Mouse (Mus musculus) hindbrain, embryonic 14.5 days (tissue): Measurements from ENCODE around the gene Foxp2. TPM values are rescaled to one million over a fixed set of nuclear protein-coding genes. Genes with fewer than 3 reads are reported as not detected.

ENCODE experiments used
- ATAC-seq: fragments of 200-750 bp; cut with Nextera tagmentation; 2 replicates; pipeline ENCODE4 v1.8.0; 2017; ENCODE audit warnings: moderate number of reproducible peaks, mild to moderate bottlenecking, moderate TSS enrichment, moderate library complexity; ENCODE audit not compliant: low FRiP score
- DNase-seq: peaks from one replicate; pipeline ENCODE4 v3.0.0-alpha.2; 2015; ENCODE audit warnings: low spot score
- H3K27ac ChIP-seq: fragments of 300-500 bp; sonication (generic); 2 replicates; pipeline ENCODE4 v1.5.1; 2014; ENCODE audit warnings: mild to moderate bottlenecking, moderate library complexity
- H3K27me3 ChIP-seq: fragments of 300-500 bp; sonication (generic); 2 replicates; pipeline ENCODE4 v1.6.1; 2014; ENCODE audit warnings: mild to moderate bottlenecking, low read length, mixed read lengths; ENCODE audit not compliant: control insufficient read depth, insufficient read depth
- H3K36me3 ChIP-seq: fragments of 300-500 bp; sonication (generic); replicated peaks from 2 replicates; pipeline ENCODE4 v1.6.1; 2014; ENCODE audit not compliant: control insufficient read depth, insufficient read depth
- H3K4me1 ChIP-seq: fragments of 300-500 bp; sonication (generic); replicated peaks from 2 replicates; pipeline ENCODE4 v1.6.1; 2014; ENCODE audit warnings: antibody characterized with exemption, low read length, mixed read lengths; ENCODE audit not compliant: control insufficient read depth, insufficient read depth
- H3K4me2 ChIP-seq: fragments of 300-500 bp; sonication (generic); replicated peaks from 2 replicates; pipeline ENCODE4 v1.6.1; 2014; ENCODE audit warnings: mild to moderate bottlenecking, moderate library complexity
- H3K4me3 ChIP-seq: fragments of 300-500 bp; sonication (generic); replicated peaks from 2 replicates; pipeline ENCODE4 v1.5.1; 2014; ENCODE audit warnings: mild to moderate bottlenecking, low read length
- H3K9ac ChIP-seq: fragments of 300-500 bp; sonication (generic); 2 replicates; pipeline ENCODE4 v1.6.1; 2014
- H3K9me3 ChIP-seq: fragments of 300-500 bp; sonication (generic); 2 replicates; pipeline ENCODE4 v1.6.1; 2016; ENCODE audit warnings: low read length; ENCODE audit not compliant: control insufficient read depth
- WGBS: fragments of 180-500 bp; shearing (Covaris S2); extraction: QIAGEN DNeasy Blood & Tissue Kit; methylation state at CpG from one replicate; pipeline ENCODE4 v1.1.7; 2014; 5-methylcytosine and 5-hydroxymethylcytosine counted together
- polyA plus RNA-seq: library from polyadenylated mRNA; unstranded; fragments of >200 nt; fragmentation: Nextera tagmentation; extraction: Ambion mirVana; gene quantifications from 2 replicates; pipeline ENCODE4 v1.2.1, GENCODE M21; 2014

Foxp2 gene
- polyA plus RNA-seq, 1 experiment from 2014 or later: 23.1 TPM

GRCm38 (mm10) chr6:14903271-14903965, 2.3 kb downstream of the Foxp2 start:
- no peak for ATAC-seq
- no peaks in the 10 kb centered on the region for H3K36me3 ChIP-seq
- H3K9me3 ChIP-seq: no peaks in the 10 kb centered on the region
- H3K4me3 ChIP-seq: no peak overlapping the region
- no peak for DNase-seq
- H3K4me1 ChIP-seq: peaks cover 24% of the 10 kb centered on the region
- H3K4me2 ChIP-seq: peak overlapping the region; percentile 96
- WGBS: 42% methylated on average over 5 of the region's 5 CpGs
- H3K27ac ChIP-seq: no peak overlapping the region
- H3K9ac ChIP-seq: no peak overlapping the region
- H3K27me3 ChIP-seq: peaks cover 42% of the 10 kb centered on the region

DNA sequence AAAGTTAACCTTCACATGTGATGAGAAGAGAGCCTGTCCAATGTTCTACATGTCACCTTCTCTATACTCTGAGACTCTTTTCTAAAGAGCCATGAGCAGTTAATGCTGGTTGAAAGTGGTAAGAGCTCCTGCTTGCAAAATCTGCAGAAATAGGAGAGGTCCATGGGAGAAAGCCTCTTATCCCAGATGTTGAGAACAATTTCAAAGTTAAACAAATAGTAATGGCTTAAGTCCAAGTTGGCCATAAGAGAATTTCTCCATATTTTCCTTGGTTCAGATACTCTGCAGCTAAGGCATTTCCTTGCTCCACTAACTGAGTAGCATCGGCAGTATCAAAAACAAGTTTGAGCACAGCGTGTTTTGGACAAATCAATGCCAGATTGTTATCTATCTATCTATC, 13.9 kb downstream of the Foxp2 start:
- no peaks in the 10 kb centered on the region for H3K27me3 ChIP-seq
- no peak overlapping the region for H3K4me3 ChIP-seq
- ATAC-seq: no peak
- H3K9ac ChIP-seq: no peak overlapping the region
- H3K36me3 ChIP-seq: no peaks in the 10 kb centered on the region
- H3K27ac ChIP-seq: no peak overlapping the region
- no peaks in the 10 kb centered on the region for H3K9me3 ChIP-seq
- 95% methylated on average over 2 of the region's 2 CpGs for WGBS
- no peak overlapping the region for H3K4me2 ChIP-seq
- no peaks in the 10 kb centered on the region for H3K4me1 ChIP-seq
- no peak for DNase-seq

DNA sequence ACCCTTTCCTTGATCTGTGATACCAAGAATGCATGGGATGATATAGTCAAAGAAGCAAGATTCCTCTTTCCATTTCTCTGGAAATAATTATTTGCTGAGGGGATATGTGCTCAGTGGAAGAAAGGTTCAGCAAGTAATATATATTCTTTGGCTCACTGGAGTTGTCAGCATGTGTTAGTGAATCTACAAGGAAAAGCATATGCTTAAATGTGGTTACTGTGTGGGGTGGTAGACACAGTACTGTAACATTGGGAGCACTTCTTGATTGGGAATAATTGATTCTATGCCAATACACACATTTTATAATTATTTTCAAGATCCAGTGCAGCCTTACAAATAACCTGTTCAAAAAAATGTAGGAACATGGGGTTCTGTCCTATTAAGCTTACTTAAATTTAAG, 21.6 kb downstream of the Foxp2 start:
- no peaks in the 10 kb centered on the region for H3K9me3 ChIP-seq
- ATAC-seq: no peak
- no peak overlapping the region for H3K4me2 ChIP-seq
- no peaks in the 10 kb centered on the region for H3K4me1 ChIP-seq
- H3K27ac ChIP-seq: no peak overlapping the region
- no peak for DNase-seq
- no peak overlapping the region for H3K4me3 ChIP-seq
- no peaks in the 10 kb centered on the region for H3K27me3 ChIP-seq
- H3K36me3 ChIP-seq: no peaks in the 10 kb centered on the region
- H3K9ac ChIP-seq: no peak overlapping the region

DNA sequence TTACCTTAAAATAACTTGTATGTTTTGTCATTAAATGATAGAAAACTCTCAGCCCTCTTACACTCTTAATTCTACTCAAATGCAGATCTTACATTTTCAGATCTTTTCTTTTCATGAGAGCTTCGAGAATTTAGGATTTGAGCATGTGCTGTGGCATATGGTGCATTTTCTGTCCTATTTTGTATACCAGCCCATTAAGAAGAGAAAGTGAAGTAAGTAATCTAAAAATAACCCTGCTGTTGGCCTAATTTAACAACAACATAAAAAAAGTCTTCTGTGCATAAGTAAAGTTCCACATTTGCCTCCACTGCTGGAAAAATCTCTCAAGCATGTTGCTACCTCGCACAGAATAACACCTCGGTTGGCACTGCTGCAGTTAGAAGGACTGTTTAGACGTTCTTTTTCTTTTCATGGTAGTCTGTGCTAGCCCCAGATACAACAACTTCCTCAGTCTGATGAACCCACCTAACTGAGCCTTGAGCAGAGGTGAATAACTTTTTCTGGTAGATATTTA, 23.9 kb downstream of the Foxp2 start:
- Histone ChIP-seq H3K4me2 (no peak overlapping the region), H3K9ac (no peak overlapping the region), H3K36me3 (no peaks in the 10 kb centered on the region), H3K9me3 (no peaks in the 10 kb centered on the region), H3K27me3 (no peaks in the 10 kb centered on the region), H3K4me1 (no peaks in the 10 kb centered on the region), H3K4me3 (no peak overlapping the region), H3K27ac (no peak overlapping the region)
- DNase-seq: no peak
- WGBS: 90% methylated on average over 4 of the region's 4 CpGs
- no peak for ATAC-seq

GRCm38 (mm10) chr6:14951060-14951459, 49.9 kb downstream of the Foxp2 start:
- Histone ChIP-seq H3K9me3 (0 out of 2 replicates have a peak, but pooled peaks cover 9% of the 10 kb centered on the region), H3K4me1 (no peaks in the 10 kb centered on the region), H3K36me3 (no peaks in the 10 kb centered on the region), H3K4me3 (no peak overlapping the region), H3K9ac (no peak overlapping the region), H3K27me3 (no peaks in the 10 kb centered on the region), H3K4me2 (no peak overlapping the region), H3K27ac (no peak overlapping the region)
- ATAC-seq (no peak), DNase-seq (no peak)
- WGBS: 85% methylated on average over 6 of the region's 6 CpGs

GRCm38 (mm10) chr6:14952731-14953130, 51.6 kb downstream of the Foxp2 start:
- DNase-seq (no peak), ATAC-seq (no peak)
- Histone ChIP-seq H3K4me3 (no peak overlapping the region), H3K36me3 (no peaks in the 10 kb centered on the region), H3K4me1 (no peaks in the 10 kb centered on the region), H3K27ac (no peak overlapping the region), H3K9ac (no peak overlapping the region), H3K4me2 (no peak overlapping the region), H3K9me3 (0 out of 2 replicates have a peak, but pooled peaks cover 9% of the 10 kb centered on the region), H3K27me3 (no peaks in the 10 kb centered on the region)
- 41% methylated on average over 4 of the region's 4 CpGs for WGBS

DNA sequence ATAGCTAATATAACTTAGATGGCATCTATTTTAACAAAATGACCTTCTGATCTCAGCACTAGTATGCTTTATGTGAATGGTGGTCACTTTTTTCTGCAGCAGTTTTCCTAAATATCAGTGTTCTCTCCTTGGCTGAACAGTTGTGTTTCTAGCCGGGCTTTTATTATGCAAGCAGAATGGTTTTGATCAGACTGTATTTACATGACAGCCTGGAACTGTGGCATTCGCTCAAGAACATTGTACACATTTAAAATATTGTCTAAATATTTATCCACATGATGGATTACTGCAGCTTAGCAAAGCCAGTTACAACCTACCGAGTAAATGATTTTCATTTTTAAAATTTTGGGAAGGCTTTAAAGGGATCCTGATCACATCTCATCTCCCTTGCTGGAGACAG, 75.9 kb downstream of the Foxp2 start:
- no peaks in the 10 kb centered on the region for H3K36me3 ChIP-seq
- no peak for ATAC-seq
- H3K27ac ChIP-seq: no peak overlapping the region
- no peaks in the 10 kb centered on the region for H3K9me3 ChIP-seq
- H3K4me3 ChIP-seq: no peak overlapping the region
- H3K4me1 ChIP-seq: no peaks in the 10 kb centered on the region
- no peak overlapping the region for H3K9ac ChIP-seq
- H3K4me2 ChIP-seq: no peak overlapping the region
- WGBS: 85% methylated on average over 3 of the region's 3 CpGs
- no peak for DNase-seq
- H3K27me3 ChIP-seq: no peaks in the 10 kb centered on the region

GRCm38 (mm10) chr6:14978201-14978600, 77.1 kb downstream of the Foxp2 start:
- DNase-seq (no peak), ATAC-seq (no peak)
- Histone ChIP-seq H3K9ac (no peak overlapping the region), H3K4me1 (no peaks in the 10 kb centered on the region), H3K27ac (no peak overlapping the region), H3K36me3 (no peaks in the 10 kb centered on the region), H3K27me3 (no peaks in the 10 kb centered on the region), H3K4me2 (no peak overlapping the region), H3K4me3 (no peak overlapping the region), H3K9me3 (no peaks in the 10 kb centered on the region)
- 87% methylated on average over 5 of the region's 5 CpGs for WGBS

GRCm38 (mm10) chr6:15008113-15008512, 107.0 kb downstream of the Foxp2 start:
- Histone ChIP-seq H3K36me3 (no peaks in the 10 kb centered on the region), H3K9ac (no peak overlapping the region), H3K27me3 (no peaks in the 10 kb centered on the region), H3K4me2 (no peak overlapping the region), H3K4me3 (no peak overlapping the region), H3K27ac (no peak overlapping the region), H3K9me3 (no peaks in the 10 kb centered on the region), H3K4me1 (no peaks in the 10 kb centered on the region)
- ATAC-seq: no peak
- WGBS: 94% methylated on average over 1 of the region's 1 CpGs
- DNase-seq: no peak

GRCm38 (mm10) chr6:15028488-15028887, 127.3 kb downstream of the Foxp2 start:
- Histone ChIP-seq H3K4me2 (no peak overlapping the region), H3K27ac (no peak overlapping the region), H3K36me3 (no peaks in the 10 kb centered on the region), H3K9ac (no peak overlapping the region), H3K9me3 (no peaks in the 10 kb centered on the region), H3K4me1 (no peaks in the 10 kb centered on the region), H3K27me3 (no peaks in the 10 kb centered on the region), H3K4me3 (no peak overlapping the region)
- 89% methylated on average over 3 of the region's 3 CpGs for WGBS
- no peak for ATAC-seq
- DNase-seq: no peak
